Mouse (Mus musculus) hindbrain, embryonic 14.5 days (tissue): ENCODE data around the gene Ywhah. TPM values are rescaled to one million over a fixed set of nuclear protein-coding genes. Genes with fewer than 3 reads are reported as not detected.
A peak's percentile ranks its signal among the peaks of the same experiment; 100 is the strongest.

Source experiments
- ATAC-seq: fragments of 200-750 bp; cut with Nextera tagmentation; 2 replicates; pipeline ENCODE4 v1.8.0; 2017; ENCODE audit warnings: moderate number of reproducible peaks, mild to moderate bottlenecking, moderate TSS enrichment, moderate library complexity; ENCODE audit not compliant: low FRiP score
- DNase-seq: peaks from one replicate; pipeline ENCODE4 v3.0.0-alpha.2; 2015; ENCODE audit warnings: low spot score
- H3K27ac ChIP-seq: fragments of 300-500 bp; sonication (generic); 2 replicates; pipeline ENCODE4 v1.5.1; 2014; ENCODE audit warnings: mild to moderate bottlenecking, moderate library complexity
- H3K27me3 ChIP-seq: fragments of 300-500 bp; sonication (generic); 2 replicates; pipeline ENCODE4 v1.6.1; 2014; ENCODE audit warnings: mild to moderate bottlenecking, low read length, mixed read lengths; ENCODE audit not compliant: control insufficient read depth, insufficient read depth
- H3K36me3 ChIP-seq: fragments of 300-500 bp; sonication (generic); replicated peaks from 2 replicates; pipeline ENCODE4 v1.6.1; 2014; ENCODE audit not compliant: control insufficient read depth, insufficient read depth
- H3K4me1 ChIP-seq: fragments of 300-500 bp; sonication (generic); replicated peaks from 2 replicates; pipeline ENCODE4 v1.6.1; 2014; ENCODE audit warnings: antibody characterized with exemption, low read length, mixed read lengths; ENCODE audit not compliant: control insufficient read depth, insufficient read depth
- H3K4me2 ChIP-seq: fragments of 300-500 bp; sonication (generic); replicated peaks from 2 replicates; pipeline ENCODE4 v1.6.1; 2014; ENCODE audit warnings: mild to moderate bottlenecking, moderate library complexity
- H3K4me3 ChIP-seq: fragments of 300-500 bp; sonication (generic); replicated peaks from 2 replicates; pipeline ENCODE4 v1.5.1; 2014; ENCODE audit warnings: mild to moderate bottlenecking, low read length
- H3K9ac ChIP-seq: fragments of 300-500 bp; sonication (generic); 2 replicates; pipeline ENCODE4 v1.6.1; 2014
- H3K9me3 ChIP-seq: fragments of 300-500 bp; sonication (generic); 2 replicates; pipeline ENCODE4 v1.6.1; 2016; ENCODE audit warnings: low read length; ENCODE audit not compliant: control insufficient read depth
- WGBS: fragments of 180-500 bp; shearing (Covaris S2); extraction: QIAGEN DNeasy Blood & Tissue Kit; methylation state at CpG from one replicate; pipeline ENCODE4 v1.1.7; 2014; 5-methylcytosine and 5-hydroxymethylcytosine counted together
- polyA plus RNA-seq: library from polyadenylated mRNA; unstranded; fragments of >200 nt; fragmentation: Nextera tagmentation; extraction: Ambion mirVana; gene quantifications from 2 replicates; pipeline ENCODE4 v1.2.1, GENCODE M21; 2014

Ywhah gene
- polyA plus RNA-seq: 745 and 907 TPM in 2 replicates

DNA sequence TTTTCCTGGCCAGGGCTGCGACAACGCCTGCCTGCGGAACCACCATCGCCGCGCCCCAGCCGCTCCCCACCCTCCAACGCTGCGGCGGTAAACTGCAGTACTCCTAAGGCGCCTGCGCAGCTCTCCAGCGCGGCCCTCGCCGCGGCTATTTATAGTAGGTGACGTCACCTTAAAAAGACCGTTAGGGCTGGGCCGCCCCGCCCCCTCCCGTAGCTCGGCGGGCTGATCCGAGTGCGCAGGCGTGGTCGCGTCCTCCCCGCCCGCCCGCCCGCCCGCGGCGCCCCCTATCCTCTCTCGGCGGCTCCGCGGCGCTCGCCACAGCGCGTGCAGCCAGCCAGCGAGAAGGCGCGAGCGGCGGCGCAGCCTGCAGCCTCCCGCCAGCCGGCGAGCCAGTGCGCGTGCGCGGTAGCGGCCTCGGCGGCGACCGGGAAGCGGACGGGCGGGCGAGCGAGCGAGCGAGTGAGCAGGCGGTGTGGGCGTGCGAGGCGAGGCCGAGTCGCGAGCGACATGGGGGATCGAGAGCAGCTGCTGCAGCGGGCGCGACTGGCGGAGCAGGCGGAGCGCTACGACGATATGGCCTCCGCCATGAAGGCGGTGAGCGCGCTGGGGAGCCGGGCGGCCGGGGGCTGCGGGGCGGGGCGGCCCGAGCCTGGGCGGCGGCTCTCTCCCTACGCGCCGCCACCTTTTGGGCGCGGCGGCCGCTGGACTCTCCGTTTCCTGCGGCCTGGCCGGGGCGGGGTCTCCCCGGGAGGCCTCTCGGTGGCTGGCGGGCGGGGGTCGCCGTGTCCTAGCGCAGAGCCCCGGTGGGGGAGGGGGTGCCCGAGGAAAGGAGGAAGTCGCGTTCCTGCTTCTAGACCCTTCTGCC, at the start of gene Ywhah:
Gene Ywhah (plus strand): TSS at position 256 of the 865 bp plus-strand sequence.
- no peaks in the 10 kb centered on the region for H3K27me3 ChIP-seq

DNA sequence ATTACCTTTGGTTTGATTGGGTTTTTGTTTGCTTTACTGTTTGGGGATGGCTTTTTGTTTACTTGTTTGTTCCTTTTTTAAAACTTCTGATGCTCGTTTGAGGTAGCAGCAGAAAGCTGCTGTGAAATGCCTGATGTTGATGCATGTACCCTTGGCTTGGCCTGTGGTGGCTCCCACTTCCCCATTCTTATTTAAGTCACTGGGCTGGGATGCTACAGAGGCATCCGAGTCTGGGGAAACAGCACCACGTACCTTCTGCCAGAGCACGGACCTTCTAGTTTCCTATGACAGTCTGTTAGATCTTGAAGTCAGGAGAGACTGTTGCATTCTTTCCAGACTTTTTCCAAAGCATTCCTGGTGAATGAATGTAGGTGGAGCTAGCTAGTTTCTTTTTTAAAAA, 42.1 kb upstream of the Ywhah start:
- Histone ChIP-seq H3K4me2 (no peak overlapping the region), H3K4me3 (no peak overlapping the region), H3K27me3 (no peaks in the 10 kb centered on the region), H3K9me3 (no peaks in the 10 kb centered on the region), H3K36me3 (peaks cover 40% of the 10 kb centered on the region), H3K4me1 (no peaks in the 10 kb centered on the region), H3K9ac (no peak overlapping the region), H3K27ac (no peak overlapping the region)
- no peak for DNase-seq
- WGBS: 80% methylated on average over 4 of the region's 4 CpGs
- ATAC-seq: no peak

More for the DNA sequence above, at the start of gene Ywhah:
- Histone ChIP-seq H3K4me2 (peak within 1 kb of the TSS; percentile 87), H3K9ac (peak within 1 kb of the TSS; percentile 96), H3K36me3 (peaks cover 8% of the 10 kb centered on the region), H3K4me3 (peak within 1 kb of the TSS; percentile 85), H3K9me3 (no peaks in the 10 kb centered on the region), H3K27ac (peak within 1 kb of the TSS; percentile 99), H3K4me1 (peaks cover 38% of the 10 kb centered on the region)
- DNase-seq (peak; percentile 100), ATAC-seq (peak; percentile 96)
- WGBS: under 1% methylated on average over 86 of the region's 121 CpGs

DNA sequence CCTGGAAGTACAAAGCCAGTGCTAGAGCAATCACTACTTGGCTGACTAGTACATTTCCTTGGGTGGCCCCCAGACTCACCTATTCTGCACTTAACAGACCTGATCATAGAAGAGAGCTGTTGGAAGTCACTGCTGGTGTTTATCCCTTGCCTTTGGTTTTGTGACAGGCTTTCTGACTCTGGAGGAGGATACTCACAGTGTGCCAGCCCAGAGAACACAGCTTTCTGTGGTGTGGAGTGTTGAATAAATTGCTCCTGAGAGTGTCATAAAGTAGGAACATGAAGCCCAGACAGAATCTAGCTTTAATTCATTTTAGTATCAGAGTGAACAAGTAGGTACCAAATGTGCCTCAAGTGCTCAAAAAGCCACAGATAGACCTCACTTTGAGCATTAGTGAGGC, 41.4 kb upstream of the Ywhah start:
- H3K27ac ChIP-seq: no peak overlapping the region
- no peaks in the 10 kb centered on the region for H3K4me1 ChIP-seq
- peaks cover 44% of the 10 kb centered on the region for H3K36me3 ChIP-seq
- H3K27me3 ChIP-seq: no peaks in the 10 kb centered on the region
- no peak overlapping the region for H3K4me2 ChIP-seq
- H3K9me3 ChIP-seq: no peaks in the 10 kb centered on the region
- no peak overlapping the region for H3K9ac ChIP-seq
- DNase-seq: no peak
- no peak for ATAC-seq
- no peak overlapping the region for H3K4me3 ChIP-seq

DNA sequence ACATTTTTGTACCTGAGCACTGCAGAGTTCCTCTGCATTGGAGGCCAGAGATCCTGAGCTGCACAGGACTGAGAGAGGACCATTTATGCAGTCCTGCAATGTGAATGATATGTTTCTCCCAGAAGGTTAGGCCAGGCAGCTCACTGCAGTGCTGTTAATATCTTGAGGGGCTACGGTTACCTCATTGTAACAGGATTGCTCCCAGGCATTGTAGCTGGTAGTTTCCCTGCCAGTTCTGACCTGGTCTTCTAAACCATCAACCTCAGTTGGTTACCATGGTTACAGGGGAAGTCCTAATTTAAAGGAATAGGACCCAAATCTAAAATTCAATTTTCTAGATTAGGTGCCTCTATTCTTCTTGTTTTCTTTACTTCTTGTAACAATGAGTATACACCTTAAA, 33.2 kb upstream of the Ywhah start:
- ATAC-seq (no peak), DNase-seq (no peak)
- WGBS: 58% methylated on average over 1 of the region's 1 CpGs
- Histone ChIP-seq H3K4me2 (no peak overlapping the region), H3K4me1 (0 out of 2 replicates have a peak, but pooled peaks cover 3% of the 10 kb centered on the region), H3K36me3 (peaks cover 47% of the 10 kb centered on the region), H3K4me3 (no peak overlapping the region), H3K9ac (no peak overlapping the region), H3K27me3 (no peaks in the 10 kb centered on the region), H3K9me3 (no peaks in the 10 kb centered on the region), H3K27ac (no peak overlapping the region)

DNA sequence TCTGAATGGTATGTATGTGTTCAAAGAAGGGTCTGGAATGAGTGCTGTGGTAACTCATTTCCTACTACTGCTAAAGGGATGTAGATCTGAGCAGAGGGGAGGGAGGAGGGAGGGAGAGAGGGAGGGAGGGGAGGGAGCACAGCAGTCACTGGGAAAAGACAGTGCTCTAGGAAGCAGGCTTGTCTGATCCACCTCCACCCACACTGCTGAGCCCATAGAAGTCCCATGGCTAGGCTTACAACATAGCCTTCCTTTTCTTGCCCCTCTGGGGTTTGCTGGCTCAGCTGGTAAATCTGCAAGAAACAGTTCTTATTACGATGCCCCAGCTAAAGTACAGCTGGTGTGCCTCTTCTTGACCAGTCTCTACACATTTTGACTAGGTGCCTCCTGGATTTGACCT, 30.7 kb upstream of the Ywhah start:
- Histone ChIP-seq H3K4me2 (no peak overlapping the region), H3K9ac (no peak overlapping the region), H3K9me3 (no peaks in the 10 kb centered on the region), H3K4me1 (0 out of 2 replicates have a peak, but pooled peaks cover 3% of the 10 kb centered on the region), H3K36me3 (peaks cover 31% of the 10 kb centered on the region), H3K27me3 (no peaks in the 10 kb centered on the region), H3K27ac (no peak overlapping the region), H3K4me3 (no peak overlapping the region)
- ATAC-seq (no peak), DNase-seq (no peak)
- WGBS: 29% methylated on average over 1 of the region's 1 CpGs

DNA sequence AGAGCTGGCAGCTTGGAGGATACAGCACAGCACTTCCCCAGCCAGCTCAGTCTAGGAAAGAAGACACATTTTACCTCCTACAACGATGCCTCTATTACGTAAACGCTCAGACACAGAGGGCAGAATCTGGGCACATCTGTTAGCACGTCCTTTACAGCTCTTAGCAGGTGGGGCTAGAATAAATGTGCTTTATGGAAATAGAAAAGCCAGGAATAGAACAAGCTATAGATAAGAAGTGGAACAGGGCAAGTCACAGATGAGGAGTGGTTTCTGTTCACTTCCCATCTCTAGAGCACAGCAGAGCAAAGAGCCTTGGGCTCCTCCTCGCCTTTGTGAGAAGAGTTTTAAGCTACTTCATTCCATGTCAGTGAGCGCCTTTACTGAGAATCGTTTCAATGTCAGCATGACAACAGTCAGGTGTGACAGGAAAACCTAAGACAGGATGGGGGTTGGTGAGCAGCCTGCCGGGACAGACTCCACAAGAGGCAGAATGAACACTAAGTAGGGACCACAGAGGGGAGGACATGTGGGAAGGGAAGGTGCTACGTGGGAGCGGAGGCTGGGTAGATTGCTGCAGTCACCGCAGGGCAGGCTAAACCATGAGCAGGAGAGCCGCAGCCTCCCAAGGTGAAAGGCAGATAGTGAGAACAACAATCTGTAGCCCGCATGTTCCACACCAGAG, 28.5 kb upstream of the Ywhah start:
- WGBS: 81% methylated on average over 13 of the region's 13 CpGs
- no peak overlapping the region for H3K9ac ChIP-seq
- 0 out of 2 replicates have a peak, but pooled peaks cover 3% of the 10 kb centered on the region for H3K4me1 ChIP-seq
- peaks cover 14% of the 10 kb centered on the region for H3K36me3 ChIP-seq
- H3K4me2 ChIP-seq: no peak overlapping the region
- no peaks in the 10 kb centered on the region for H3K27me3 ChIP-seq
- ATAC-seq (no peak), DNase-seq (no peak)
- no peaks in the 10 kb centered on the region for H3K9me3 ChIP-seq
- H3K4me3 ChIP-seq: no peak overlapping the region
- H3K27ac ChIP-seq: no peak overlapping the region

DNA sequence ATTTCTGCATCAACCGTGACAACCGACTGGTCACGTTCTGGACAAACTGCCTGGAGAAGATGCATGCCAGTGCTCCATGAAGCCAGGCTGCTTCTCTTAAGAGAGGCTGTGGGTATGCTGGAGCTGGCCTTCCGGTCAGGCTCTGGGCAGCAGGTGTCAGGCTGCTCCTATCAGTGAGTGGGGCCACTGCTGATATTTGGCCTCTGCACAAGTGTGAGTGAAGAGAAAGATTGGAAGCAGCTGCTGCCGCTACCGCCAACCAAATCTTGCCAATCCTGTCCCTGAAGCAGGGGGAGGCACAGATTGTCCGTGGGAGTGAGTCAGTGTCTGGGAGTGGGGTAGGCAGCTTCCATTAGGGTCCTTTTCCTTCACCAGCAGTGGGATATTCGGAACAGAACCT, 27.5 kb upstream of the Ywhah start:
- ATAC-seq: no peak; the same call in 1 of the 2 replicates
- no peak overlapping the region for H3K9ac ChIP-seq
- H3K9me3 ChIP-seq: no peaks in the 10 kb centered on the region
- H3K27me3 ChIP-seq: no peaks in the 10 kb centered on the region
- no peak overlapping the region for H3K4me2 ChIP-seq
- no peak for DNase-seq
- peaks cover 12% of the 10 kb centered on the region for H3K36me3 ChIP-seq
- H3K4me3 ChIP-seq: no peak overlapping the region
- peaks cover 8% of the 10 kb centered on the region; the same call in 1 of the 2 replicates for H3K4me1 ChIP-seq
- WGBS: 80% methylated on average over 8 of the region's 8 CpGs
- H3K27ac ChIP-seq: no peak overlapping the region

DNA sequence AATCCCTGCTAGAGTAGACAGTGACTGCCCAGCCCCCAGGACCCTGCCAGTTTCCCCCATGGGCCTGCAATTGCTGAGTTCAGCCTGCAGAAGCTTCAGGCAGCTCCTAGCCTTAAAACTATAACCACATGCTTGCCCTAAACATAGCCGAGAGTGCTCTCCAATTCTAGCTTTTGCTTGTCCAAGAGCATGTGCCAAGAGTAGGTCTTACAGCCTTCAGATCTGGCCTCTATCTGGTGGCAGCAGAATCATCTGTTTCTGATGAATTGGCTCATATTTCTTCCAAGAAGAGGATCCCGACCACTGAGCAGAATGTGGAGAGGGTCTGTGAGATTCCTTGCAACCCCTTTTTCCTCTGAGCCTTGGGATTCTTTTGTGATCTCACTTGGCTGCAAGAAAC, 24.1 kb upstream of the Ywhah start:
- H3K4me1 ChIP-seq: peaks cover 14% of the 10 kb centered on the region
- no peak for DNase-seq
- H3K27ac ChIP-seq: no peak overlapping the region
- WGBS: 73% methylated on average over 2 of the region's 2 CpGs
- no peak overlapping the region for H3K4me3 ChIP-seq
- H3K9ac ChIP-seq: no peak overlapping the region
- H3K27me3 ChIP-seq: no peaks in the 10 kb centered on the region
- no peaks in the 10 kb centered on the region for H3K9me3 ChIP-seq
- no peak overlapping the region for H3K4me2 ChIP-seq
- no peak for ATAC-seq
- no peaks in the 10 kb centered on the region for H3K36me3 ChIP-seq

DNA sequence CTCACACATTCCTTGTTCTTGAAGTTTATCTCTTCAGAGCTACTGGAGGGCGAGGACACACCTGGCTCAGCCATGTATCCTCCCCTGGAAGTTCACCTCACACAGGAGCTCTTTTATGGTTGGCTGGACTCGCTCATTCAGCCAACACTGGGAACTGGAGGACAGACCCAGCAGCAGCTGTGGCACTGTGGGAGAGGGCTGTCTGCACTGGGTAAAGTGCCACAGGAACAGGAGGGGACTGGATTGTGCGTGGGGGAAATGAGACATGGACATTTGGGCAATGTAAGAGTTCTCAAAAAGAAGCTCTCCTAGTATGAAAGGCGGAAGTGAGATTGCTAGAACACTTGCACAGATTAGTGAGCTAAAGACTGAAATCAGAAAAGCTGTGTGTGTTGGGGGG, 22.9 kb upstream of the Ywhah start:
- ATAC-seq (no peak), DNase-seq (no peak)
- no peaks in the 10 kb centered on the region for H3K36me3 ChIP-seq
- H3K4me3 ChIP-seq: no peak overlapping the region
- no peak overlapping the region for H3K4me2 ChIP-seq
- H3K4me1 ChIP-seq: peaks cover 14% of the 10 kb centered on the region
- no peak overlapping the region for H3K27ac ChIP-seq
- no peaks in the 10 kb centered on the region for H3K27me3 ChIP-seq
- H3K9ac ChIP-seq: no peak overlapping the region
- no peaks in the 10 kb centered on the region for H3K9me3 ChIP-seq
- WGBS: 86% methylated on average over 4 of the region's 4 CpGs
